Mouse (Mus musculus) forebrain, embryonic 16.5 days (tissue): ENCODE results near the gene Has1. TPM values are rescaled to one million over a fixed set of nuclear protein-coding genes. Genes with fewer than 3 reads are reported as not detected.
A peak's percentile ranks its signal among the peaks of the same experiment; 100 is the strongest.

ENCODE experiments used
- ATAC-seq: fragments of 200-750 bp; cut with Nextera tagmentation; 2 replicates; pipeline ENCODE4 v1.8.0; 2017; ENCODE audit warnings: mild to moderate bottlenecking, moderate library complexity
- H3K27ac ChIP-seq: fragments of 300-500 bp; sonication (generic); 2 replicates; pipeline ENCODE4 v1.5.1; 2014; ENCODE audit warnings: low read length, control low read depth
- H3K27me3 ChIP-seq: fragments of 300-500 bp; sonication (generic); replicated peaks from 2 replicates; pipeline ENCODE4 v1.6.1; 2014; ENCODE audit warnings: low read length; ENCODE audit not compliant: control insufficient read depth, insufficient read depth
- H3K36me3 ChIP-seq: fragments of 300-500 bp; sonication (generic); 2 replicates; pipeline ENCODE4 v1.6.1; 2014; ENCODE audit not compliant: control insufficient read depth, insufficient read depth
- H3K4me1 ChIP-seq: fragments of 300-500 bp; sonication (generic); replicated peaks from 2 replicates; pipeline ENCODE4 v1.6.1; 2014; ENCODE audit warnings: low read length; ENCODE audit not compliant: control insufficient read depth, insufficient read depth
- H3K4me2 ChIP-seq: fragments of 300-500 bp; sonication (generic); 2 replicates; pipeline ENCODE4 v1.6.1; 2014; ENCODE audit warnings: mild to moderate bottlenecking, low read length, control low read depth
- H3K4me3 ChIP-seq: fragments of 300-500 bp; sonication (generic); replicated peaks from 2 replicates; pipeline ENCODE4 v1.5.1; 2014; ENCODE audit warnings: mild to moderate bottlenecking, low read length, control low read depth
- H3K9ac ChIP-seq: fragments of 300-500 bp; sonication (generic); replicated peaks from 2 replicates; pipeline ENCODE4 v1.6.1; 2014; ENCODE audit warnings: low read depth, low read length, control low read depth
- H3K9me3 ChIP-seq: fragments of 300-500 bp; sonication (generic); 2 replicates; pipeline ENCODE4 v1.6.1; 2016; ENCODE audit warnings: low read length; ENCODE audit not compliant: control insufficient read depth
- WGBS: fragments of 180-500 bp; shearing (Covaris S2); extraction: QIAGEN DNeasy Blood & Tissue Kit; methylation state at CpG from one replicate; pipeline ENCODE4 v1.1.7; 2014; 5-methylcytosine and 5-hydroxymethylcytosine counted together
- polyA plus RNA-seq: library from polyadenylated mRNA; unstranded; fragments of >200 nt; fragmentation: Nextera tagmentation; extraction: Ambion mirVana; gene quantifications from 2 replicates; pipeline ENCODE4 v1.2.1, GENCODE M21; 2015

Has1 gene
- polyA plus RNA-seq, 1 experiment from 2014 or later: 0.92 TPM

GRCm38 (mm10) chr17:17834896-17835295 is 20.1 kb downstream of the Has1 start:
- Histone ChIP-seq H3K36me3 (peaks cover 10% of the 10 kb centered on the region), H3K4me2 (no peak overlapping the region), H3K9me3 (no peaks in the 10 kb centered on the region), H3K9ac (no peak overlapping the region), H3K27me3 (no peaks in the 10 kb centered on the region), H3K27ac (no peak overlapping the region), H3K4me3 (no peak overlapping the region), H3K4me1 (peaks cover 55% of the 10 kb centered on the region)
- 21% methylated on average over 1 of the region's 1 CpGs for WGBS
- no peak for ATAC-seq

- Histone ChIP-seq H3K36me3 (peaks cover 10% of the 10 kb centered on the region), H3K9me3 (no peaks in the 10 kb centered on the region), H3K4me3 (peak overlapping the region; percentile 97; the same call in 1 of the 2 replicates), H3K27ac (no peak overlapping the region), H3K4me1 (peaks cover 39% of the 10 kb centered on the region), H3K9ac (no peak overlapping the region), H3K27me3 (no peaks in the 10 kb centered on the region), H3K4me2 (peak overlapping the region; percentile 92)
- ATAC-seq: no peak
- WGBS: 75% methylated on average over 7 of the region's 7 CpGs
These were observed 24.3 kb downstream of the Has1 start for GRCm38 (mm10) chr17:17830731-17831130.

- H3K9me3 ChIP-seq: no peaks in the 10 kb centered on the region
- H3K9ac ChIP-seq: peak overlapping the region; percentile 100
- H3K4me2 ChIP-seq: peak overlapping the region; percentile 92
- ATAC-seq: no peak
- peak overlapping the region; percentile 100; the same call in 1 of the 2 replicates for H3K27ac ChIP-seq
- H3K4me3 ChIP-seq: peak overlapping the region; percentile 97
- H3K36me3 ChIP-seq: peaks cover 10% of the 10 kb centered on the region
- H3K27me3 ChIP-seq: no peaks in the 10 kb centered on the region
- H3K4me1 ChIP-seq: peaks cover 42% of the 10 kb centered on the region
- 57% methylated on average over 23 of the region's 23 CpGs for WGBS
These were observed 25.0 kb downstream of the Has1 start for GRCm38 (mm10) chr17:17829816-17830535.

- H3K4me3 ChIP-seq: peak overlapping the region; percentile 97
- H3K27me3 ChIP-seq: no peaks in the 10 kb centered on the region
- 2% methylated on average over 6 of the region's 6 CpGs for WGBS
- no peak for ATAC-seq
- peak overlapping the region; percentile 100 for H3K27ac ChIP-seq
- H3K4me2 ChIP-seq: peak overlapping the region; percentile 92
- H3K4me1 ChIP-seq: peaks cover 40% of the 10 kb centered on the region
- H3K36me3 ChIP-seq: peaks cover 10% of the 10 kb centered on the region
- no peaks in the 10 kb centered on the region for H3K9me3 ChIP-seq
- peak overlapping the region; percentile 100 for H3K9ac ChIP-seq
These were observed 25.8 kb downstream of the Has1 start for GRCm38 (mm10) chr17:17829052-17829785.

GRCm38 (mm10) chr17:17828191-17828981 is 26.6 kb downstream of the Has1 start:
- no peaks in the 10 kb centered on the region for H3K27me3 ChIP-seq
- H3K4me2 ChIP-seq: peak overlapping the region; percentile 92
- H3K36me3 ChIP-seq: peaks cover 9% of the 10 kb centered on the region
- WGBS: 0% methylated on average over 8 of the region's 15 CpGs
- no peaks in the 10 kb centered on the region for H3K9me3 ChIP-seq
- H3K4me3 ChIP-seq: peak overlapping the region; percentile 97
- peak overlapping the region; percentile 100 for H3K9ac ChIP-seq
- peak; percentile 39 for ATAC-seq
- peaks cover 36% of the 10 kb centered on the region for H3K4me1 ChIP-seq
- peak overlapping the region; percentile 100 for H3K27ac ChIP-seq

GRCm38 (mm10) chr17:17827658-17828190 is 27.3 kb downstream of the Has1 start:
- Histone ChIP-seq H3K27me3 (no peaks in the 10 kb centered on the region), H3K36me3 (peaks cover 8% of the 10 kb centered on the region), H3K4me2 (peak overlapping the region; percentile 92), H3K4me3 (peak overlapping the region; percentile 97), H3K9me3 (no peaks in the 10 kb centered on the region), H3K4me1 (peaks cover 34% of the 10 kb centered on the region), H3K27ac (peak overlapping the region; percentile 100), H3K9ac (peak overlapping the region; percentile 100)
- 0% methylated on average over 13 of the region's 13 CpGs for WGBS
- ATAC-seq: peak; percentile 4

- peak; percentile 86 for ATAC-seq
- Histone ChIP-seq H3K27me3 (no peaks in the 10 kb centered on the region), H3K27ac (peak within 1 kb of the TSS; percentile 100), H3K9me3 (no peaks in the 10 kb centered on the region), H3K4me1 (peaks cover 30% of the 10 kb centered on the region), H3K4me2 (peak within 1 kb of the TSS; percentile 92), H3K9ac (peak within 1 kb of the TSS; percentile 100), H3K4me3 (peak within 1 kb of the TSS; percentile 97), H3K36me3 (peaks cover 2% of the 10 kb centered on the region)
- WGBS: under 1% methylated on average over 41 of the region's 42 CpGs
These were observed 28.0 kb downstream of the Has1 start, which contains the start of gene Spaca6 for GRCm38 (mm10) chr17:17826751-17827657. TSS of gene Spaca6 (plus strand) at chr17:17827158.

GRCm38 (mm10) chr17:17825921-17826591 is 28.9 kb downstream of the Has1 start:
- peak overlapping the region; percentile 97 for H3K4me3 ChIP-seq
- H3K27me3 ChIP-seq: no peaks in the 10 kb centered on the region
- H3K4me1 ChIP-seq: peaks cover 23% of the 10 kb centered on the region
- 2% methylated on average over 21 of the region's 22 CpGs for WGBS
- peak overlapping the region; percentile 100 for H3K27ac ChIP-seq
- peak; percentile 41 for ATAC-seq
- H3K9me3 ChIP-seq: no peaks in the 10 kb centered on the region
- peak overlapping the region; percentile 100 for H3K9ac ChIP-seq
- no peaks in the 10 kb centered on the region for H3K36me3 ChIP-seq
- H3K4me2 ChIP-seq: peak overlapping the region; percentile 92
